Mouse (Mus musculus) testis, adult 2 months (tissue): ENCODE results near the gene Sh3pxd2a. TPM values are rescaled to one million over a fixed set of nuclear protein-coding genes. Genes with fewer than 3 reads are reported as not detected.

Experiments
- H3K27ac ChIP-seq: fragments of 200-500 bp; 2 replicates; pipeline ENCODE4 v1.5.1; 2012; ENCODE audit warnings: low read depth, low read length; ENCODE audit not compliant: control insufficient read depth, insufficient read depth
- H3K27me3 ChIP-seq: fragments of 200-500 bp; 2 replicates; pipeline ENCODE4 v1.6.1; 2012; ENCODE audit warnings: mild to moderate bottlenecking, low read length, moderate library complexity; ENCODE audit not compliant: control insufficient read depth, insufficient read depth
- H3K36me3 ChIP-seq: fragments of 200-500 bp; 2 replicates; pipeline ENCODE4 v1.6.1; 2012; ENCODE audit warnings: mild to moderate bottlenecking, low read length; ENCODE audit not compliant: control insufficient read depth, insufficient read depth
- H3K4me1 ChIP-seq: fragments of 200-500 bp; 2 replicates; pipeline ENCODE4 v1.6.1; 2012; ENCODE audit warnings: low read length; ENCODE audit not compliant: control insufficient read depth, insufficient read depth
- H3K4me3 ChIP-seq: fragments of 200-500 bp; 2 replicates; pipeline ENCODE4 v1.5.1; 2012; ENCODE audit warnings: low read depth, mild to moderate bottlenecking, low read length, moderate library complexity, mixed read lengths; ENCODE audit not compliant: control insufficient read depth
- CTCF ChIP-seq: fragments of 200-500 bp; IDR thresholded peaks from 2 replicates; pipeline ENCODE4 v1.5.1; 2012; ENCODE audit warnings: low read depth, mild to moderate bottlenecking, inconsistent platforms, low read length, moderate library complexity; ENCODE audit not compliant: control insufficient read depth, insufficient read depth, insufficient replicate concordance
- POLR2A ChIP-seq: fragments of 200-500 bp; IDR thresholded peaks from 2 replicates; pipeline ENCODE4 v1.6.1; 2012; ENCODE audit warnings: low read depth, mild to moderate bottlenecking, inconsistent platforms, low read length, moderate library complexity; ENCODE audit not compliant: control insufficient read depth
- polyA plus RNA-seq: library from polyadenylated mRNA; depleted of rRNA; stranded (reverse); fragments of >200 nt; gene quantifications from 2 replicates; pipeline ENCODE4 v1.2.3, GENCODE M21; 2012

Gene Sh3pxd2a
- polyA plus RNA-seq, 1 experiment, result 1.2 TPM

DNA sequence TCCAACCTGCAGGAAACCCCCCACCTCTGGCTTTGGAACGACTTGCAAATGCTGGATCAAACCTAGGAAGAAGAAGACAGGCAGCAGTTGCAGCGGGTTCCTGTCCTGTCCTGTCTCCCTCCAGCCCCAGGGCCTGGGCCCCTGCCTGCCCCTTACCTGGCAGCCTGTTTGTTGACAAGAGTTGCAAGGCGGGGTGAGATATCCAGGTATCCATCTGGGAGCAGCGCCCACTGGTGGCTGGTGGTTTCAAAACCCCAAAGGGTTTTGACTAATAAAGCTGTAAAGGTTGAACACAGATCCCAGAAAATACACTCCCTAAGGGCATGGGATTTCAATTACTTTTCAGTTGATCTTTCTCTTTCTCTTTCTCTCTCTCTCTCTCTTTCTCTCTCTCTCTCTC is 24.0 kb upstream of the Sh3pxd2a start:
- H3K36me3 ChIP-seq, result no peaks in the 10 kb centered on the region
- H3K27me3 ChIP-seq, result no peaks in the 10 kb centered on the region
- no peak overlapping the region for H3K27ac ChIP-seq
- H3K4me1 ChIP-seq, result no peaks in the 10 kb centered on the region; the same call in 1 of the 2 replicates
- TF ChIP-seq POLR2A (no peak), CTCF (no peak)
- no peak overlapping the region for H3K4me3 ChIP-seq

DNA sequence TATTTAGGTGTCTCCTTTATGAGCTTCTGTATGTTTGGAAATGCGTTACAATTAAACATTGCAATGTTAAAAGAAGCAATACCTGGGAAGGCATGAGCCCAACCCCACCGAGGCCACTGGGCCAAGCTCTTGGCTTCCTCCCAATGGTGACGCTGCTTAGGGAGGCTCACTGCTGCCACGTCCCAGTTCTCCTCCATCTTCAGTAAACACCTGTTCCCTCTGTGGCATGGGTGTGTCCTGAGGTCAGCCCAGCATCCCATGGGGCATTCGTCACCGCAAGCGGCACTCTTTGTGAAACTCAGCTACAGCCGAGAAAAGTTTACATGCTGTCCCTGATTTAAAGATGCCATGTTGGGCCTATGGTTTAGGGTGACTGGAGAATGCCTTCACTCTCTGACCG is 23.4 kb upstream of the Sh3pxd2a start:
- no peaks in the 10 kb centered on the region for H3K36me3 ChIP-seq
- H3K27me3 ChIP-seq, result no peaks in the 10 kb centered on the region
- no peaks in the 10 kb centered on the region; the same call in 1 of the 2 replicates for H3K4me1 ChIP-seq
- no peak overlapping the region for H3K27ac ChIP-seq
- TF ChIP-seq POLR2A (no peak), CTCF (no peak)
- H3K4me3 ChIP-seq, result no peak overlapping the region

DNA sequence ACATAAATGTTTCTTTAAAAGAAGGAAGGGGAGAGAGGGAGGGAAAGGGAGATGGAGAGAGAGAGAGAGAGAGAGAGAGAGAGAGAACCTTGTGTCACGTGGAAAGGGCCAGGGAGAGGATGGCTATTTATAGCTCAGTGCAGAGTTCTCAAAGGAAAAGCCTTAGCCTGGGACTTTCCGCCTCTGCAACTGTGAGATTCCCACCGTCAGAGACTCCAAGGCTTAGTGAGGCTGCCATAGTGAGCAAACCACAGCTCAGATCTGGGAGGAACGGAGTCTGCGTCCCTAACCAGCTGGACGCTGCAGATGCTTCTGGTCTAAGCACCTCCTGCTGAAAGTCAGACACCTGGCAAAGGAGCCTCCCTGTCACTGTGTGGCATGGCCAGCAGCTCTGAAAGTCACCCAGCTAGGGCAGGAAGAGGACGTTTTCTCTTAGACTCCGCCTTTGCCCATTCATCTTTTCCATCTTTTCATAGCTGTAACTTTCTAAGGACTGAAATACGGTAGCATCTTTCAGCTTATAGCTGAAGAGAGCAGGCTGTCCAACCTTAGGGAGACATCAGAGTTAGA is 21.9 kb upstream of the Sh3pxd2a start:
- Histone ChIP-seq H3K27ac (no peak overlapping the region), H3K36me3 (no peaks in the 10 kb centered on the region), H3K27me3 (no peaks in the 10 kb centered on the region), H3K4me3 (no peak overlapping the region), H3K4me1 (no peaks in the 10 kb centered on the region; the same call in 1 of the 2 replicates)
- no peak for TF ChIP-seq CTCF
- TF ChIP-seq POLR2A, result no peak

DNA sequence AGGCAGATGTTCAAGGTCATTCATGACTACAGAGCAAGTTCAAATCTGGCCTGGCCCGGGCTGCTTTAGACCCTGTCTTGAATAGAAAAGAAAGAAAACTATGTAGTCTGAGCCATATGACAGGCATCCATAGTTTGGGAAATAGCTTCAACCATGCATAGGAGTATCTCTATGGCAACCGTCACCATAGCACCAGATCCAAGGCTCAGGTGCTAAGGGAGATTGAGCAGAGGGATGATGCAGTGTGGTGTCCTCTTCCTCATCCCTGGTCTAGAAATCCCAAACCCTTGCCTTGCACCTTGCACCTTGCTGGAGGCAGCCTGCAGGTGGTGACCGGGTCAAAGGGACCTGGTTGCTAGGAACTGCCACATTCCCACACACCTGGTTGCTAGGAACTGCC is 19.9 kb upstream of the Sh3pxd2a start:
- Histone ChIP-seq H3K27me3 (no peaks in the 10 kb centered on the region), H3K36me3 (no peaks in the 10 kb centered on the region), H3K4me3 (no peak overlapping the region), H3K4me1 (no peaks in the 10 kb centered on the region; the same call in 1 of the 2 replicates), H3K27ac (no peak overlapping the region)
- TF ChIP-seq CTCF (no peak), POLR2A (no peak)

DNA sequence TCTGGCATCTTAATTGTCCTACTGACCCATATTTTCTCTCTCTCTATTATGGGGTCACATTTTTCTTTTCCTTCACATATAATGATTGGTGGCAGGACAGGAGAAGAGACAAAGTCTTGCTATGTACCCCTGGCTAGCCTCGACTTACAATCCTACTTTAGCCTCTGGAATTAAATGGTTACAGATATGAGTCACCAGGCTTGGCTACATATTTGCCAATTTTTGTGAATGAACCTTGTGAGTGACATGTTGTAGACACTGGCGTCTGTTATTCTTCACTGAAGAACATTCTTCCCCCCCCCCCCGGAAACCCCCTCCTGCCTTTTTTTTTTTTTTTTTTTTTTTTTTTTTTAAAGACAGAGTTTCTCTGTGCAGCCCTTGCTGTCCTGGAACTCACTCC is 19.1 kb upstream of the Sh3pxd2a start:
- Histone ChIP-seq H3K4me1 (no peaks in the 10 kb centered on the region; the same call in 1 of the 2 replicates), H3K4me3 (no peak overlapping the region), H3K27me3 (no peaks in the 10 kb centered on the region), H3K27ac (no peak overlapping the region), H3K36me3 (no peaks in the 10 kb centered on the region)
- no peak for TF ChIP-seq POLR2A
- no peak for TF ChIP-seq CTCF

DNA sequence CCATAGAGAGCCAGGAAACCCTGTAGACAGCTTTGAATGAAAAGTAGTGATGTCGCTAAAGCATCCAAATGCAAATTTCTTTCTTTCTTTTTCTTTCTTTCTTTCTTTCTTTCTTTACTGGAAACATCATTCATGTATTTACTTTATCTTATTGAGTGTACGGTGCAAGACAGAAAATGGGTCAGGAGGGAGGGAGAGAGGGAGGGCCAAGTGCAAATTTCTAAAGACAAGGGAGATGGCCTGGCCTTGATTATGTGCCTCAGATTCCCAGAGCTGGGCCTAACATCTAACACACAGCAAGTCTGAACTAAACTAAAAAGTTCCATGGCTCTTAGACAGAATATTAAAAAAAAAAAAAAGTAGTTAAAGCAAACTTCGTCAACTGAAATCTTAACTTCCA is 9.3 kb upstream of the Sh3pxd2a start:
- no peaks in the 10 kb centered on the region for H3K4me1 ChIP-seq
- no peak overlapping the region for H3K4me3 ChIP-seq
- no peaks in the 10 kb centered on the region for H3K27me3 ChIP-seq
- TF ChIP-seq POLR2A (no peak), CTCF (no peak)
- H3K27ac ChIP-seq, result no peak overlapping the region
- no peaks in the 10 kb centered on the region for H3K36me3 ChIP-seq

DNA sequence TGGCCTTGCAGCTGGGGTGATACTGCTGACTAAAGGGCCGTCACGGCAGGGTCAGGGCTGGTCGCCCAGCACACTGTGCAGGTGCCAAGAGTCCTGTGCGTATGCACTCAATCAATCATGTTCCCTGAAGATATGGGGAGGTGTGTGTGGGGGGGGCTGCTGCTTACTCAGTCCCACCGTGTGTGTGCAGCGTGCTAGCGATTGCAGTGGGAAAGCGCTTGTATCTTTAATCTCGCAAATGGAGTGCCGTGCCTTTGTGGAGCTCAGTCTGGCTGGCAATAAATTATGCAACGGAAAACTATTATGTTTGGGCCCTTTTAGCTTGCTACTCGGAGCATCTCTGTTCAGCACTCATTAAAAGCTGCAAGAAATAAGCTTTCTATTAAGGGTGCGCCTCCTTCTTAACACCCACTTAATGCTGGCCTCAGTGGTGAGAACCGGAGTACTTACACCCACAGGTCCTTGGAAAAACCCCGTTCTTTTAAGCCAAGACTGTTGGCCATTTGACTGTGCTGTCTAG is 8.7 kb upstream of the Sh3pxd2a start:
- no peak overlapping the region for H3K27ac ChIP-seq
- no peak overlapping the region for H3K4me3 ChIP-seq
- H3K36me3 ChIP-seq, result no peaks in the 10 kb centered on the region
- TF ChIP-seq CTCF (no peak), POLR2A (no peak)
- H3K4me1 ChIP-seq, result no peaks in the 10 kb centered on the region
- no peaks in the 10 kb centered on the region for H3K27me3 ChIP-seq

DNA sequence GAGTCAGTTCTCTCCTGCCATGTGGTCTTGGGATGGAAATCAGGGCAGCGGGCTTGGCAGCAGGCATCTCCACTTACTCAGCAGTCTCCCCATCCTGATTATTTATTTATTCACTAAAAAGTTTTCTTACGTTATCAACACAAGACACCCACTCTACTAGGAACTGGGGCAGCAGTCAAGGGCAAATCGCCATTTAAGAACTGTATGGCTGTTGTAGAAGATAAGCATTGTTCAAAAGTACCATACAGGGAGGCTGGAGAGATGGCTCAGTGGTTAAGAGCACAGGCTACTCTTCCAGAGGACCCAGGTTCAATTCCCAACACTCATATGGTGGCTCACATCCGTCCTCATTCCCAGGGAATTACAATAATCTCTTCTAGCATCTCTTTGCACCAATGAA is 7.6 kb upstream of the Sh3pxd2a start:
- Histone ChIP-seq H3K27me3 (no peaks in the 10 kb centered on the region), H3K4me1 (no peaks in the 10 kb centered on the region), H3K36me3 (no peaks in the 10 kb centered on the region), H3K27ac (no peak overlapping the region), H3K4me3 (no peak overlapping the region)
- TF ChIP-seq CTCF (no peak), POLR2A (no peak)

DNA sequence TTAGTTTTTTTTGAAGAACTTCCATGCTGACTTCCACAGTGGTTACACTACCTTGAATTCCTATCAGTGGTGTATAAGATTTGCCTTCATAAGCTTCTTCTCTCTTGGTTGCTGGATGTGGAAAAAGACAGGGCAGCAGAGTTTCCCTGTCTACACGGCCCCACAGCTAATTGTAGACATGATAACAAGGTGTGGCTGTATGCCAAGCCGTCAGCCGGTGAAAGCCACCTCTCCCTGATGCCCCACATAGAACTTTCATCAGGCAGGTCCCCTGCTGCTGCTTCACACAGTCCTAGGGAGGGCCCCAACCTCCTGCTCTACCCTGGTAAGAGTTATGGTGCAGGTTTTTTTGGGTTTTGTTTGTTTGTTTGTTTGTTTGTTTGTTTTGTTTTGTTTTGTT is 4.5 kb upstream of the Sh3pxd2a start:
- no peaks in the 10 kb centered on the region for H3K27me3 ChIP-seq
- H3K36me3 ChIP-seq, result no peaks in the 10 kb centered on the region
- TF ChIP-seq POLR2A, result no peak
- TF ChIP-seq CTCF, result no peak
- no peak overlapping the region for H3K27ac ChIP-seq
- H3K4me1 ChIP-seq, result peaks cover 7% of the 10 kb centered on the region
- H3K4me3 ChIP-seq, result no peak overlapping the region
